Mouse (Mus musculus): ENCODE measurements around the gene Agk. TPM values are rescaled to one million over a fixed set of nuclear protein-coding genes. Genes with fewer than 3 reads are reported as not detected.
A peak's percentile ranks its signal among the peaks of the same experiment; 100 is the strongest.

Gene Agk
- polyA plus RNA-seq (2014; fragmentation: Nextera tagmentation; extraction: Ambion mirVana): 48.2 and 50.2 TPM in 2 replicates

- ATAC-seq (ENCODE audit: insufficient number of reproducible peaks, insufficient read depth, low FRiP score, low read depth): peak; percentile 95
- 2% methylated on average over 52 of the region's 52 CpGs for WGBS
Observed at GRCm38 (mm10) chr6:40324897-40325841, at the start of gene Agk. Gene Agk (plus strand): TSS chr6:40325172.

GRCm38 (mm10) chr6:40300707-40301106 is 24.3 kb upstream of the Agk start:
- no peak overlapping the region for H3K9ac ChIP-seq (replicated peaks; ENCODE audit: low read depth, low read length)
- no peak for ATAC-seq (ENCODE audit: insufficient number of reproducible peaks, insufficient read depth, low FRiP score, low read depth)
- H3K4me3 ChIP-seq (ENCODE audit: low read depth, low read length): no peak overlapping the region
- H3K36me3 ChIP-seq (ENCODE audit: control insufficient read depth, insufficient read depth, low read length): no peaks in the 10 kb centered on the region
- no peaks in the 10 kb centered on the region for H3K4me1 ChIP-seq (ENCODE audit: control insufficient read depth, insufficient read depth, low read length)
- H3K4me2 ChIP-seq (replicated peaks; ENCODE audit: low read depth, low read length): no peak overlapping the region
- no peak overlapping the region for H3K27ac ChIP-seq (ENCODE audit: low read length)
- H3K27me3 ChIP-seq (ENCODE audit: control insufficient read depth, insufficient read depth, low read length): no peaks in the 10 kb centered on the region
- WGBS: 73% methylated on average over 5 of the region's 5 CpGs
- no peaks in the 10 kb centered on the region for H3K9me3 ChIP-seq (ENCODE audit: control insufficient read depth, low read depth, low read length)

More at GRCm38 (mm10) chr6:40324897-40325841, at the start of gene Agk:
- peak within 1 kb of the TSS; percentile 86 for H3K27ac ChIP-seq (ENCODE audit: low read length)
- no peaks in the 10 kb centered on the region for H3K9me3 ChIP-seq (ENCODE audit: control insufficient read depth, low read depth, low read length)
- H3K4me1 ChIP-seq (ENCODE audit: control insufficient read depth, insufficient read depth, low read length): no peaks in the 10 kb centered on the region
- H3K4me2 ChIP-seq (replicated peaks; ENCODE audit: low read depth, low read length): peak within 1 kb of the TSS; percentile 42
- H3K36me3 ChIP-seq (ENCODE audit: control insufficient read depth, insufficient read depth, low read length): peaks cover 4% of the 10 kb centered on the region; the same call in 1 of the 2 replicates
- no peaks in the 10 kb centered on the region for H3K27me3 ChIP-seq (ENCODE audit: control insufficient read depth, insufficient read depth, low read length)
- peak within 1 kb of the TSS; percentile 59 for H3K9ac ChIP-seq (replicated peaks; ENCODE audit: low read depth, low read length)
- H3K4me3 ChIP-seq (ENCODE audit: low read depth, low read length): peak within 1 kb of the TSS; percentile 57

- H3K27me3 ChIP-seq (ENCODE audit: control insufficient read depth, insufficient read depth, low read length): no peaks in the 10 kb centered on the region
- 12% methylated on average over 6 of the region's 6 CpGs for WGBS
- no peak overlapping the region for H3K27ac ChIP-seq (ENCODE audit: low read length)
Observed at GRCm38 (mm10) chr6:40303379-40303778, 21.6 kb upstream of the Agk start.

GRCm38 (mm10) chr6:40304972-40305371 is 20.0 kb upstream of the Agk start:
- ATAC-seq (ENCODE audit: insufficient number of reproducible peaks, insufficient read depth, low FRiP score, low read depth): no peak
- no peaks in the 10 kb centered on the region for H3K9me3 ChIP-seq (ENCODE audit: control insufficient read depth, low read depth, low read length)
- H3K27me3 ChIP-seq (ENCODE audit: control insufficient read depth, insufficient read depth, low read length): no peaks in the 10 kb centered on the region
- H3K4me3 ChIP-seq (ENCODE audit: low read depth, low read length): no peak overlapping the region
- H3K27ac ChIP-seq (ENCODE audit: low read length): no peak overlapping the region
- H3K36me3 ChIP-seq (ENCODE audit: control insufficient read depth, insufficient read depth, low read length): no peaks in the 10 kb centered on the region
- no peaks in the 10 kb centered on the region for H3K4me1 ChIP-seq (ENCODE audit: control insufficient read depth, insufficient read depth, low read length)
- no peak overlapping the region for H3K4me2 ChIP-seq (replicated peaks; ENCODE audit: low read depth, low read length)
- H3K9ac ChIP-seq (replicated peaks; ENCODE audit: low read depth, low read length): no peak overlapping the region

More at GRCm38 (mm10) chr6:40303379-40303778, 21.6 kb upstream of the Agk start:
- H3K36me3 ChIP-seq (ENCODE audit: control insufficient read depth, insufficient read depth, low read length): no peaks in the 10 kb centered on the region
- H3K9me3 ChIP-seq (ENCODE audit: control insufficient read depth, low read depth, low read length): no peaks in the 10 kb centered on the region
- no peak overlapping the region for H3K4me3 ChIP-seq (ENCODE audit: low read depth, low read length)
- H3K4me2 ChIP-seq (replicated peaks; ENCODE audit: low read depth, low read length): no peak overlapping the region
- ATAC-seq (ENCODE audit: insufficient number of reproducible peaks, insufficient read depth, low FRiP score, low read depth): no peak
- no peak overlapping the region for H3K9ac ChIP-seq (replicated peaks; ENCODE audit: low read depth, low read length)
- no peaks in the 10 kb centered on the region for H3K4me1 ChIP-seq (ENCODE audit: control insufficient read depth, insufficient read depth, low read length)

- no peaks in the 10 kb centered on the region for H3K4me1 ChIP-seq (ENCODE audit: control insufficient read depth, insufficient read depth, low read length)
- peak overlapping the region; percentile 42; the same call in 1 of the 2 replicates for H3K4me2 ChIP-seq (replicated peaks; ENCODE audit: low read depth, low read length)
- H3K36me3 ChIP-seq (ENCODE audit: control insufficient read depth, insufficient read depth, low read length): peaks cover 5% of the 10 kb centered on the region; the same call in 1 of the 2 replicates
- H3K4me3 ChIP-seq (ENCODE audit: low read depth, low read length): no peak overlapping the region
- no peaks in the 10 kb centered on the region for H3K9me3 ChIP-seq (ENCODE audit: control insufficient read depth, low read depth, low read length)
- no peak overlapping the region for H3K27ac ChIP-seq (ENCODE audit: low read length)
- 76% methylated on average over 8 of the region's 8 CpGs for WGBS
- H3K27me3 ChIP-seq (ENCODE audit: control insufficient read depth, insufficient read depth, low read length): no peaks in the 10 kb centered on the region
- no peak for ATAC-seq (ENCODE audit: insufficient number of reproducible peaks, insufficient read depth, low FRiP score, low read depth)
- no peak overlapping the region for H3K9ac ChIP-seq (replicated peaks; ENCODE audit: low read depth, low read length)
Observed at GRCm38 (mm10) chr6:40326341-40326740, 1.4 kb downstream of the Agk start.

- Histone ChIP-seq H3K4me3 (ENCODE audit: low read depth, low read length) (no peak overlapping the region), H3K36me3 (ENCODE audit: control insufficient read depth, insufficient read depth, low read length) (peaks cover 25% of the 10 kb centered on the region)
Observed at GRCm38 (mm10) chr6:40333497-40333896, 8.5 kb downstream of the Agk start.

GRCm38 (mm10) chr6:40336735-40337731 is 12.1 kb downstream of the Agk start:
- no peak for ATAC-seq (ENCODE audit: insufficient number of reproducible peaks, insufficient read depth, low FRiP score, low read depth)
- Histone ChIP-seq H3K9me3 (ENCODE audit: control insufficient read depth, low read depth, low read length) (no peaks in the 10 kb centered on the region), H3K4me2 (replicated peaks; ENCODE audit: low read depth, low read length) (no peak overlapping the region), H3K27me3 (ENCODE audit: control insufficient read depth, insufficient read depth, low read length) (no peaks in the 10 kb centered on the region), H3K4me3 (ENCODE audit: low read depth, low read length) (no peak overlapping the region), H3K36me3 (ENCODE audit: control insufficient read depth, insufficient read depth, low read length) (peaks cover 17% of the 10 kb centered on the region), H3K4me1 (ENCODE audit: control insufficient read depth, insufficient read depth, low read length) (no peaks in the 10 kb centered on the region), H3K27ac (ENCODE audit: low read length) (no peak overlapping the region), H3K9ac (replicated peaks; ENCODE audit: low read depth, low read length) (no peak overlapping the region)
- 92% methylated on average over 6 of the region's 6 CpGs for WGBS

More at GRCm38 (mm10) chr6:40333497-40333896, 8.5 kb downstream of the Agk start:
- Histone ChIP-seq H3K9me3 (ENCODE audit: control insufficient read depth, low read depth, low read length) (no peaks in the 10 kb centered on the region), H3K27ac (ENCODE audit: low read length) (no peak overlapping the region), H3K4me1 (ENCODE audit: control insufficient read depth, insufficient read depth, low read length) (no peaks in the 10 kb centered on the region), H3K27me3 (ENCODE audit: control insufficient read depth, insufficient read depth, low read length) (no peaks in the 10 kb centered on the region), H3K9ac (replicated peaks; ENCODE audit: low read depth, low read length) (no peak overlapping the region), H3K4me2 (replicated peaks; ENCODE audit: low read depth, low read length) (no peak overlapping the region)
- 38% methylated on average over 2 of the region's 2 CpGs for WGBS
- no peak for ATAC-seq (ENCODE audit: insufficient number of reproducible peaks, insufficient read depth, low FRiP score, low read depth)
